Mouse (Mus musculus) pancreas, adult 10 weeks (tissue): ENCODE measurements around the gene Pign. TPM values are rescaled to one million over a fixed set of nuclear protein-coding genes. Genes with fewer than 3 reads are reported as not detected.

Experiments
- polyA plus RNA-seq: library from polyadenylated mRNA; stranded (reverse); fragments of 350-450 nt; fragmentation: Illumina TruSeq; extraction: RNeasy Lipid Tissue Mini Kit (QIAGEN cat#74804); gene quantifications from one replicate; pipeline ENCODE4 v1.2.3, GENCODE M21; 2015; ENCODE audit warnings: low read depth, low replicate concordance; ENCODE audit not compliant: insufficient read depth

Gene Pign
- polyA plus RNA-seq: 3.5 TPM

DNA sequence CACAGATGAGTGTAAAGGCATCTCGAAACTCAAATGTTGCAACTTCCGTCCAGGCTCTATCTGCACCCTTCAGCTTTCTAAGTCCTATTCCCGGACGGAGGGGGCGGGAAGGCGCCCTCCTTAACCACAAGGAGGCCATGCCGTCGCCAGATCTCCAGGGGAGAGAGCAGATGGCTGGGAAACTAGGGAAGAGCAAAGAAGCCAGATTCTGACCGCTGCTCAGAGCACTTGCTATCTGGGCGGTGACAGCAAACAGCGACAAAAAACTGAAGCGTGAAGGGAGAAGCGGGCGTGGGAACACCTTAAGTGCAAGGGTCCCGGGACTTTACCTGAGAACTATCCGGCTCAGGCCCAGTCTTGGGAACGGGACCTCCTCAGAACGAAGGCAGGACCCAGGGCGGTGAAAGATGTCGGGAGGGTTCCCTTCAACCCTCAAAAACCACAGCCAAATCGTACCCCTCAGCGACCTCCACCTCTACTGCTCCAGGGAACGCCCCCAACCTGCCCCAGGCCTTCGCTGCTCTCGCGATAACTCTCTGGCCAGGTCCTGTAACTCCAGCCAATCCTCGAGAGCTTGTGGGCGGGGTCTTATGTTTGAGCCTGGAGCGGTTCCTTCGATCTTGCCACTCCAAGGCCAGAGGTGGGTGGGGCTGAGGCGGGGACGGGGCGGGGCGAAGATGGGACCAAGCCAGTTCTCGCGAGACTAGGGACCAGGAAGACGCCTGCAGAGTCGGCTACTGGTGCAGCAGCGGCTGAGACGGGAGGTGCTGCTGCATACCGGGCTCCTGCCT lies at the start of gene Pign, which contains the start of gene Relch:
TSS of gene Pign (minus strand) at position 507 of the 791 bp plus-strand sequence.
TSS of gene Relch (plus strand) at position 691 of the 791 bp plus-strand sequence.

Other genes with a start within 250 kb of the Pign start
- gene Relch, start 184 bp upstream of the Pign start, polyA plus RNA-seq: 7.2 TPM
- 0.57 TPM for gene Tnfrsf11a, start 117.0 kb upstream of the Pign start, polyA plus RNA-seq